Mouse (Mus musculus): ENCODE results near the gene Spop. TPM values are rescaled to one million over a fixed set of nuclear protein-coding genes. Genes with fewer than 3 reads are reported as not detected.
A peak's percentile ranks its signal among the peaks of the same experiment; 100 is the strongest.

The Spop gene
- polyA plus RNA-seq, 1 experiment from 2014 or later, result 169 TPM

DNA sequence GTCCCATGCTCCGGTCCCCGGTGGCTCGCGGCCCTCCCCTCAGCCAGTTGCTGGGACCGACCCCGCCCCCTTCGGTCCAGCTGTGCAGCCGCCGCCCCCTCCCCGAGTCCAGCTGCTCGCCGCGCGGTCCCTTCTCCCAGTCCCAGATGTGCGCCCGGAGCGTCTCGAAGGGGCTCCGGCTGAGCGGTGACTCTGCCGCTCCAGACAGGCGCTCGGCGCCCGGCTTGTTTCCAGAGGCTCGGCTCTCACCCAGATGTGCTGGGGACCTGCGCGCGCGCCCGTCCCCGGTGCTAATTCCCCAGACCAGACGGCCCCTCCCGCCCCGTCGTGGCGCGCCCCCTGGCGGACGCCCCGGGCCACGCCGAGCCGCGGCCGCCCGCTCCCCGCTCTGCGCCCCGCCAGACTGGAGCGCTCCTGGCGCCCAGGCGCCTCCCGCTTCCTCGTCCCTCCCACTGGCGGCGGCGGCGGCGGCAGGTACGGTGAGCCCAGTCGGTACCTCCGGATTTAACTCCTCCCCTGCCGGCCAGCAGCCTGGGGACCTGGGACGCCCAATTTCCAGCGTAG, 100.5 kb downstream of the Spop start, which contains the start of gene Nxph3:
Gene Nxph3, minus strand, starts transcription at position 273 of the 564 bp plus-strand sequence.
- Histone ChIP-seq H3K4me1 (peaks cover 35% of the 10 kb centered on the region), H3K27me3 (peaks cover 36% of the 10 kb centered on the region), H3K27ac (no peak within 1 kb of the TSS), H3K4me3 (peak within 1 kb of the TSS; percentile 62), H3K4me2 (replicated peaks) (peak within 1 kb of the TSS; percentile 99), H3K9ac (peak within 1 kb of the TSS; percentile 55), H3K9me3 (no peaks in the 10 kb centered on the region), H3K36me3 (no peaks in the 10 kb centered on the region)
- WGBS, result 1% methylated on average over 45 of the region's 66 CpGs
- ATAC-seq (ENCODE audit: insufficient number of reproducible peaks, insufficient read depth, low FRiP score, low TSS enrichment), result peak; percentile 24; the same call in 1 of the 2 replicates

DNA sequence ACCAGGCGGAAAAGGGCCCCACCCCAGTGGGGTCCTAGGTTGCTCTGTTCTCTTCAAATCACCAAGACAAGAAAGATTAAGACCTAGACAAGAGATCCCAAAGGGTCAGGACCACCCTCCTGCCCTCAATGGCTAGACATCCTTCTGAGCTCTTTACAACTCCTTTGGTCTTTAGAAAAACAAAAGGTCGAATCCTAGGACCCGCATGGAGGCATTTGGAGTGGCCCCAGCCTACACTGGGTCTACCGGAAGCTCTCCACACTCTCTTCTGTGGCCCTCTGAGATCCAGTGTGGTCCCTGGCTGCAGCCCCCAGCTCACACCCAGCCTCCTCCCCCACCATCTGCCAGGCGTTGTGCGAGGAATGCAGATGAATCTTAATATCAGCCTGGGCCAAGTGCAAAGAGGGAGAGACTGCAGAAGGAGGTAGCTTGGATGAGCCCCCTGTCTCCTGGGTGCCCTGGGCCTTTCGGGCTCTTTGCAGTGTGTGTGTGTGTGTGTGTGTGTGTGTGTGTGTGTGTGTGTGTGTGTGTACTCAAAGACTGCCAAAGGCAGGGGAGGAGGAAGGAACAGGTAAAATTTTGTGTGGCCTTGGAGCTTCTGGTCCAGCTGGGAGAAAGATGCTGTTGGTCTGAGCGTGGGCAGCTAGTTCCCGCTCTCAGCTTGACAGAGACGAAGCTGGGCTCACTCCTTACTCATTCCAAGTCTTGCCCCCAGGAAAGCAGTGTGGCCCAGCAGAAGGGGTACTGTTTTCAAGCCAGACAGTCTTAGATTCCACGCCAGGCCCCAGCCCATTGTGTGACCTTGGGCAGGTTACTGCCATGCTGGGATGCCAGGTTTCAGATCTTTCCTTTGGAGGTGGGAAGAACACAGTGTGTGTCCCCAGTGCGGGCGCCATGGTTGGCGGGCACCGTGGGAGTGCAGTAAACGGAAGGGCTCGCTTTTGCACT, 101.8 kb downstream of the Spop start:
- peaks cover 36% of the 10 kb centered on the region for H3K27me3 ChIP-seq
- no peak overlapping the region for H3K27ac ChIP-seq
- peaks cover 43% of the 10 kb centered on the region for H3K4me1 ChIP-seq
- peak overlapping the region; percentile 99; the same call in 1 of the 2 replicates for H3K4me2 ChIP-seq (replicated peaks)
- ATAC-seq (ENCODE audit: insufficient number of reproducible peaks, insufficient read depth, low FRiP score, low TSS enrichment), result no peak
- H3K4me3 ChIP-seq, result peak overlapping the region; percentile 62; the same call in 1 of the 2 replicates
- no peak overlapping the region for H3K9ac ChIP-seq
- no peaks in the 10 kb centered on the region for H3K9me3 ChIP-seq
- H3K36me3 ChIP-seq, result no peaks in the 10 kb centered on the region
- WGBS, result 33% methylated on average over 17 of the region's 17 CpGs

DNA sequence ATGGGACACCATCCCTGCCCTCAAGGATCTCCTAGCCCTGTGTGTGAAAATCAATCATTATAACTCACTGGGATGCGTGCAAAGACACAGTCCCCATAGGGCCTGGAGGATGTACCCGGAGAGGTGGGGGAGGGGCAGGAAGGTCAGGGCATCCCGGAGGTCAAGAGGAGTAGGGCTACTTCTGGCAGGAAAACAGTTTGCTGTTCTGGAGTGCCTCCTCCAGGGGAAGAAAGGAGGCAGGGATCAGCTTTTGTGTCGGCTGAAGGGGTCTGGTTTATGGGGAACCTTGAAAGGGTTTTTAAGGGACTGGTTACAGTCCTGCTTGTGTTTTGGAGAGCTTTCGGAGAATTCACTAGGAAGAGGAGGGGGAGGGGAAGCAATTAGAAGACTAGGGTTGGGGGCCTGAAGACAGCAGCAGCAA, 102.6 kb downstream of the Spop start:
- 0 out of 2 replicates have a peak overlapping the region, but pooled peaks have one; percentile 5 for H3K4me2 ChIP-seq (replicated peaks)
- H3K36me3 ChIP-seq, result no peaks in the 10 kb centered on the region
- H3K4me1 ChIP-seq, result peaks cover 43% of the 10 kb centered on the region
- no peak overlapping the region for H3K9ac ChIP-seq
- 2% methylated on average over 5 of the region's 5 CpGs for WGBS
- no peak overlapping the region for H3K4me3 ChIP-seq
- no peak for ATAC-seq (ENCODE audit: insufficient number of reproducible peaks, insufficient read depth, low FRiP score, low TSS enrichment)
- H3K27me3 ChIP-seq, result peaks cover 36% of the 10 kb centered on the region
- 0 out of 2 replicates have a peak overlapping the region, but pooled peaks have one; percentile 26 for H3K27ac ChIP-seq
- no peaks in the 10 kb centered on the region for H3K9me3 ChIP-seq

DNA sequence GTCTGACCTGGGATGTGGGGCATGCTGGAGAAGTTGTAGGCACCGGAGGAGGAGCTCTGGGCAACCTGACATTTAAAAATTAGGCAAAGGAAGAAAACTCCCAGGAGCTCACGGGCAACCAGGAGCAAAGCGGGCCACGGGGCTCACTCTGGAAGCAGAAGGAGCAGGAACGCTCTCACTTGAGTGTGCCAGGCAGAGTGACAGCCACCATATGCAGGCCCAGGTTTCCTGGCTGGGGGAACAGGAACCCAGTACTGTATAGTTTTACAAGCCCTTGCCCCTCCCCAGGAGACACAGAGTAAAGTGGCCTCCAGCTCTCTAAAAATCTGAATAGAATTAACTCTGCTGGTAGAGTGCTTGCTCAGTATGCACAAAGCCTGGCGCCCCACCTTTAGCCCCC, 103.3 kb downstream of the Spop start:
- H3K4me3 ChIP-seq, result no peak overlapping the region
- peaks cover 43% of the 10 kb centered on the region for H3K4me1 ChIP-seq
- no peak for ATAC-seq (ENCODE audit: insufficient number of reproducible peaks, insufficient read depth, low FRiP score, low TSS enrichment)
- WGBS, result 36% methylated on average over 6 of the region's 6 CpGs
- no peak overlapping the region for H3K4me2 ChIP-seq (replicated peaks)
- no peaks in the 10 kb centered on the region for H3K9me3 ChIP-seq
- no peaks in the 10 kb centered on the region for H3K36me3 ChIP-seq
- no peak overlapping the region for H3K9ac ChIP-seq
- H3K27ac ChIP-seq, result peak overlapping the region; percentile 26; the same call in 1 of the 2 replicates
- peaks cover 33% of the 10 kb centered on the region for H3K27me3 ChIP-seq

DNA sequence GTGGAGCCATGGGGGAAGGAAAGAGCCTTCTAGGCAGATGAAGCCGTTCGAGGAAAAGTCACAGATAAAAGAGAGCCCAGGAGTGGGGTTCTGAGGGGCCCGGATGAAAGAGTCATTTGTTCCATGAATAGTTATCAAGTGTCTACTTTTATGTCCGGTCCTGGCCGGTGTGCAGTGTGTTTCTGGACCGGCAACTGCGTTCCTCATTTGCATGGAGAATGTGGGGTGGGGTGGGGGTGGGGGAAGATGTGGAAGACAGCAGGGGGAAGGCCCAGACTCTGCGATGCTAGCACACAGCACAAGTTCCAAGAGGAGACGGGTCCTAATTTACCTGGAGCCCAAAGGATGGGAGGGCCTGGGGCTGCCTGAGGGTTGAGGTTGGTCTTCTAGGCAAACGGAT, 105.4 kb downstream of the Spop start:
- H3K27ac ChIP-seq, result no peak overlapping the region
- H3K4me2 ChIP-seq (replicated peaks), result no peak overlapping the region
- peaks cover 38% of the 10 kb centered on the region for H3K4me1 ChIP-seq
- H3K9ac ChIP-seq, result no peak overlapping the region
- peaks cover 12% of the 10 kb centered on the region for H3K27me3 ChIP-seq
- WGBS, result 56% methylated on average over 10 of the region's 10 CpGs
- no peak overlapping the region for H3K4me3 ChIP-seq
- no peak for ATAC-seq (ENCODE audit: insufficient number of reproducible peaks, insufficient read depth, low FRiP score, low TSS enrichment)
- no peaks in the 10 kb centered on the region for H3K36me3 ChIP-seq
- no peaks in the 10 kb centered on the region for H3K9me3 ChIP-seq

DNA sequence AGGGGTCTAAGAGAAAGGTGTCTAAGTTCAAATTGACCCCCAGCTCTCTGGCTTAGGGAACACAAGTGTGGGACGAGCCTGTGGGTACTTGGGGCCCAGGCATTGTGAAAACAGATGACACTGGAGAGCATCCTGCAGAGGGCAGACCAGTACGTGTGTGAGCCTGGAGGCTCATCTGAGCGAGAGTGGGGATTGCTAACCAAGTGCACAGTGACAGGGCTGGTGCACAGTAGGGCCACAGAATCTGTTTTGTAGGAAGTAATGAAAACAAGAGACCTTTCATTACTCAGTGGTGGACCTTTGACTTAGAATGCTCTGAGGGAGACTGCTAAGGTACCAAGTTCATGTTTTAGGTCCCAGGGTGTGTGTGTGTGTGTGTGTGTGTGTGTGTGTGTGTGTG, 106.1 kb downstream of the Spop start:
- Histone ChIP-seq H3K27me3 (peaks cover 7% of the 10 kb centered on the region; the same call in 1 of the 2 replicates), H3K9me3 (no peaks in the 10 kb centered on the region), H3K4me1 (peaks cover 38% of the 10 kb centered on the region), H3K4me3 (no peak overlapping the region), H3K27ac (no peak overlapping the region), H3K4me2 (replicated peaks) (no peak overlapping the region), H3K36me3 (no peaks in the 10 kb centered on the region), H3K9ac (no peak overlapping the region)
- 45% methylated on average over 3 of the region's 3 CpGs for WGBS
- ATAC-seq (ENCODE audit: insufficient number of reproducible peaks, insufficient read depth, low FRiP score, low TSS enrichment), result no peak

DNA sequence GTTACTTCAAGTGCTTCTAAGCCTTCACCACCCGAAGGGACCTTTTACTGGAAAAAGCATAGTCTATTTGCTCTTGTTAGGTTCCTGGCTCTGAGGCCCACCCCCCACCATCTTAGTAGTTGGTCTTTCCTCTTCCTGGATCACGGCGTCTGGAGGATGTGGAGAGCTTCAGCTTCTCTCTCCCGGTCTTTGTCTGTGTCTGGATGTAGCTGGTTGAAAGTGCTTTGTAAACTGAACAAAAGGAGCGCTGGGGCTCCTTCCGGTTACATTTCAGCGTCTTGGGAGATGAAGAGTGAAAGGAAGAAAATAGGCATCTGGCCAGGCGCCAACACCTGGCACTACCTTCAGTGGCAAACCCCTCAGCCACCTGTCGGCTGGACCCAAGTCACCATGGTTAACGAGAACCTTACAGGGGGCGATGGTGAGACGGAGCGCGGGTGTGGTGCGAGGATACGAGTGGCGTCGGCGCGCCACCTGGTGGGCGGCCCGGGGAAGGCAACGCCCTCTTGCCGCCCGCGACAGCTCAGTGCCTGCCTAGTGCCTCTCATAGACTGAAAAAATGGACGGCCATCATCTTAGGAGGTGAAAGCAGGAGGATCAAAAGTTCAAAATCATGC, 106.7 kb downstream of the Spop start:
- Histone ChIP-seq H3K27me3 (0 out of 2 replicates have a peak, but pooled peaks cover 2% of the 10 kb centered on the region), H3K4me2 (replicated peaks) (peak overlapping the region; percentile 41), H3K9me3 (no peaks in the 10 kb centered on the region), H3K4me3 (peak overlapping the region; percentile 14; the same call in 1 of the 2 replicates), H3K36me3 (no peaks in the 10 kb centered on the region), H3K27ac (no peak overlapping the region), H3K4me1 (peaks cover 38% of the 10 kb centered on the region), H3K9ac (no peak overlapping the region)
- WGBS, result 7% methylated on average over 27 of the region's 27 CpGs
- peak; percentile 19 for ATAC-seq (ENCODE audit: insufficient number of reproducible peaks, insufficient read depth, low FRiP score, low TSS enrichment)

DNA sequence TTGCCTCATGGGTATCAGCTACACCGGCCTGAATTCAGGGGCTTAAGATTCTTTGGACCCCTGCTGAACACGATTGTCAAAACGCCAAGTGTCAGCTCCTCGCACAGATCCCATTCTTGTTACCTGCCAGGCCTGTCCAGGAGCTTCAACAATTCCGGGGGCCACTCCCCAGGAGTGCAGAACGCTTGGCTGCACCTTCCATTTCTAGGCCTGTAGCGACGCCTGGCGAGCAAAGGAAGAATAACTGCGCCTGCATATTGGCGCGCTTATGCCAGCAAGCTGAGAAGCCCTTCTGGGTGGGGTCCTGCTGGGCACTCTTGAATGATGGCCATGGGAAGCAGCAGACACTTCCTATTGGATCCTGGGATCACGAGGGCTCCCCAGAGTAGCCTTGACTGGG, 107.7 kb downstream of the Spop start:
- Histone ChIP-seq H3K4me3 (peak overlapping the region; percentile 9; the same call in 1 of the 2 replicates), H3K4me1 (peaks cover 29% of the 10 kb centered on the region)

DNA sequence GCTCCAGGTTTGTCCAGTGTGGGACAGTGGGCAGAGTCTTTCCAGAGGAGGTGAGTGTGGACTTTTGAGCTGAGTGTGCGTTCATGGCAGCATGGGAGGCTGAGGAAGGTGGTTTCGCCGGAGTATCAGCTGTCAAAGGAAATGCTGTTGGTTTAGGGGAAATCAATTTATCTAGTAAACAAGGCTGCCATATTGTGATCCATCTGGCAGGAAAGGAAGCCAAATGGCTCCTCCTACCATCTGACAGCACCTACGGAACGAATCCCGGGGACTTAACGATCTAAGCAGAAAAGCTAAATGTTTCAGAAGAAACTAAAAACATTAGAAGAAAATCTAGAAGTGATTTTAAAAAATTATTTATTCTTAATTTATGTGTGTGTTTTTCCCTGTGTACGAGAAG, 113.4 kb downstream of the Spop start:
- peaks cover 6% of the 10 kb centered on the region; the same call in 1 of the 2 replicates for H3K4me1 ChIP-seq
- H3K36me3 ChIP-seq, result no peaks in the 10 kb centered on the region
- no peak for ATAC-seq (ENCODE audit: insufficient number of reproducible peaks, insufficient read depth, low FRiP score, low TSS enrichment)
- H3K4me3 ChIP-seq, result no peak overlapping the region
- no peak overlapping the region for H3K4me2 ChIP-seq (replicated peaks)
- H3K27ac ChIP-seq, result no peak overlapping the region
- H3K9ac ChIP-seq, result no peak overlapping the region
- H3K27me3 ChIP-seq, result no peaks in the 10 kb centered on the region
- no peaks in the 10 kb centered on the region for H3K9me3 ChIP-seq
- 83% methylated on average over 8 of the region's 8 CpGs for WGBS

More for the DNA sequence above, 107.7 kb downstream of the Spop start:
- no peaks in the 10 kb centered on the region for H3K36me3 ChIP-seq
- WGBS, result 2% methylated on average over 13 of the region's 13 CpGs
- no peaks in the 10 kb centered on the region for H3K27me3 ChIP-seq
- peak overlapping the region; percentile 37 for H3K4me2 ChIP-seq (replicated peaks)
- no peak overlapping the region for H3K27ac ChIP-seq
- ATAC-seq (ENCODE audit: insufficient number of reproducible peaks, insufficient read depth, low FRiP score, low TSS enrichment), result peak; percentile 23; the same call in 1 of the 2 replicates
- H3K9me3 ChIP-seq, result no peaks in the 10 kb centered on the region
- H3K9ac ChIP-seq, result no peak overlapping the region

DNA sequence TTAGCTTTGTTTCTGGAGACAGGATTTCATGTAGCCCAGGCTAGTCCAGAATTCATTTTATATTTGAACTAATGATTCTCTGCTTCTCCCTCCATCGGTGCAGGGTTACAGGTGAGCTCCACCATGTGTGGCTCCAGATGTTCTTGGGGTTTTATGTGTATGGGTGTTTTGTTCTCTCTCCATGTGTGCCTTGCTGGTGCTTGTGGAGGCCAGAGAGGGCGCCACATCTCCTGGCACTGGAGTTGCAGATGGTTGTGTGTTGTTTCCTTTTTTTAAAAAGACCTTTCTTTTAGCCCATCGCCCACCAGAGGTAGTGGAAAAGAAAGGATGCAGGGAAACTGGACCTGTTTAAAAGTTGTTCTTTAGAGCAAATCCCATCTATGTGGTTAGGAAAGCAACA, 114.4 kb downstream of the Spop start:
- H3K36me3 ChIP-seq, result no peaks in the 10 kb centered on the region
- H3K9ac ChIP-seq, result no peak overlapping the region
- no peak for ATAC-seq (ENCODE audit: insufficient number of reproducible peaks, insufficient read depth, low FRiP score, low TSS enrichment)
- no peak overlapping the region for H3K4me3 ChIP-seq
- peaks cover 6% of the 10 kb centered on the region; the same call in 1 of the 2 replicates for H3K4me1 ChIP-seq
- H3K27me3 ChIP-seq, result no peaks in the 10 kb centered on the region
- no peak overlapping the region for H3K27ac ChIP-seq
- no peaks in the 10 kb centered on the region for H3K9me3 ChIP-seq
- H3K4me2 ChIP-seq (replicated peaks), result no peak overlapping the region
- WGBS, result 76% methylated on average over 3 of the region's 3 CpGs

DNA sequence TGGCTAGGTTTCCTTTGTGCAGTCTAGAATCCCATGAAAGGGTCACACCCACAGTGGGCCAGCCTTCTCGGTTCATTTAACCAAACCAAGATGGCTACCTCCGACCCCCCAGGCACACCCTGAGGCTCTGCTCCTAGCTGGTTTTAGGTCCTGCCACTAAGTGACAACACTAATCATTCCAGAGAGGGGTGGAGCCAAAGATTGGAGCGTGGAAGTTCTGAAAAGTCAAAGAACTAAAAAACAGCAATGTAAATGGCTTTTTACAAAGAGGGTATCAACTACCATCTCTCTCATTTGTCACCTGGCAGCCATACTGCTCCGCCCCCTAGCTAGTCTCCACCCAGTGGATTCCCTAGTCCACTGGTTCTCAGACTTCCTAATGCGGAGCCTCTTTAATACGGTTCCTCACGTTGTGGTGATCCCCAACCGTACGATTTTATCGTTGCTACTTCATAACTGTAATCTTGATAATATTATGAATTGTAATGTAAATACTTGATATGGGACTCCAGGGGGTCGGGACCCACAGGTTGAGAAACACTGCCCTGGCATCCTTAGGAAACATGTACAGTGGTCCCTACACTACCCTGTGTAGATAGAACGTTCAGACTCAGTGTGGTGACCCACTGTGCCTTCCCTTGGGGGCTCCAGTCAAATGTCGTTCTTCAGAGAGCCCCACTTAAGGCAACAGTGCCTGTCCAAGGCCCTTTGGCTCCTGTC, 118.6 kb downstream of the Spop start:
- H3K36me3 ChIP-seq, result no peaks in the 10 kb centered on the region
- H3K4me1 ChIP-seq, result 0 out of 2 replicates have a peak, but pooled peaks cover 7% of the 10 kb centered on the region
- no peak for ATAC-seq (ENCODE audit: insufficient number of reproducible peaks, insufficient read depth, low FRiP score, low TSS enrichment)
- WGBS, result 68% methylated on average over 13 of the region's 13 CpGs
- H3K4me2 ChIP-seq (replicated peaks), result no peak overlapping the region
- no peaks in the 10 kb centered on the region for H3K27me3 ChIP-seq
- no peak overlapping the region for H3K9ac ChIP-seq
- H3K9me3 ChIP-seq, result no peaks in the 10 kb centered on the region
- H3K4me3 ChIP-seq, result no peak overlapping the region
- H3K27ac ChIP-seq, result no peak overlapping the region
